Mouse (Mus musculus) lung, postnatal 0 days (tissue): ENCODE data around the gene Ypel3. TPM values are rescaled to one million over a fixed set of nuclear protein-coding genes. Genes with fewer than 3 reads are reported as not detected.
"Not testable (repeated sequence)": the region's sequence is repeated elsewhere in the genome, so short reads cannot be mapped to it uniquely, and the experiment has no call there.

Experiments
- ATAC-seq: fragments of 200-750 bp; cut with Nextera tagmentation; 2 replicates; pipeline ENCODE4 v1.8.0; 2017; ENCODE audit warnings: moderate library complexity
- DNase-seq: peaks from one replicate; pipeline ENCODE4 v3.0.0-alpha.2; 2016; ENCODE audit warnings: low spot score
- H3K27ac ChIP-seq: fragments of 300-500 bp; sonication (generic); 2 replicates; pipeline ENCODE4 v1.5.1; 2014; ENCODE audit warnings: antibody characterized with exemption, mild to moderate bottlenecking, low read length, mixed read lengths
- H3K27me3 ChIP-seq: fragments of 300-500 bp; sonication (generic); replicated peaks from 2 replicates; pipeline ENCODE4 v1.6.1; 2014; ENCODE audit warnings: low read length, mixed read lengths; ENCODE audit not compliant: insufficient read depth
- H3K36me3 ChIP-seq: fragments of 300-500 bp; sonication (generic); 2 replicates; pipeline ENCODE4 v1.6.1; 2014; ENCODE audit warnings: low read length, mixed read lengths; ENCODE audit not compliant: insufficient read depth
- H3K4me1 ChIP-seq: fragments of 300-500 bp; sonication (generic); 2 replicates; pipeline ENCODE4 v1.6.1; 2014; ENCODE audit warnings: antibody characterized with exemption, low read depth, low read length, mixed read lengths; ENCODE audit not compliant: insufficient read depth
- H3K4me2 ChIP-seq: fragments of 300-500 bp; sonication (generic); replicated peaks from 2 replicates; pipeline ENCODE4 v1.6.1; 2014; ENCODE audit warnings: low read depth, mild to moderate bottlenecking, low read length, moderate library complexity, mixed read lengths
- H3K4me3 ChIP-seq: fragments of 300-500 bp; sonication (generic); 2 replicates; pipeline ENCODE4 v1.5.1; 2014; ENCODE audit warnings: low read depth, low read length
- H3K9ac ChIP-seq: fragments of 300-500 bp; sonication (generic); replicated peaks from 2 replicates; pipeline ENCODE4 v1.6.1; 2014; ENCODE audit warnings: low read depth, mild to moderate bottlenecking
- H3K9me3 ChIP-seq: fragments of 300-500 bp; sonication (generic); 2 replicates; pipeline ENCODE4 v1.6.1; 2016; ENCODE audit warnings: low read length, mixed read lengths
- CTCF ChIP-seq: IDR thresholded peaks from 2 replicates; pipeline ENCODE4 v1.5.1; 2016; ENCODE audit warnings: antibody characterized with exemption, mild to moderate bottlenecking
- EP300 ChIP-seq: IDR thresholded peaks from 2 replicates; pipeline ENCODE4 v1.6.1; 2016; ENCODE audit warnings: antibody characterized with exemption, mild to moderate bottlenecking, control low read depth
- WGBS: fragments of 180-500 bp; shearing (Covaris S2); extraction: QIAGEN DNeasy Blood & Tissue Kit; methylation state at CpG from one replicate; pipeline ENCODE4 v1.1.7; 2014; 5-methylcytosine and 5-hydroxymethylcytosine counted together
- polyA plus RNA-seq: library from polyadenylated mRNA; unstranded; fragments of >200 nt; fragmentation: Nextera tagmentation; extraction: Ambion mirVana; gene quantifications from 2 replicates; pipeline ENCODE4 v1.2.1, GENCODE M21; 2015

The Ypel3 gene
- polyA plus RNA-seq, 1 experiment from 2014 or later: 340 TPM

GRCm38 (mm10) chr7:126773351-126773750, 3.4 kb upstream of the Ypel3 start:
- Histone ChIP-seq H3K9ac (no peak overlapping the region), H3K36me3 (peaks cover 17% of the 10 kb centered on the region), H3K4me2 (no peak overlapping the region), H3K27ac (no peak overlapping the region), H3K9me3 (no peaks in the 10 kb centered on the region), H3K4me1 (peaks cover 14% of the 10 kb centered on the region; the same call in 1 of the 2 replicates), H3K27me3 (no peaks in the 10 kb centered on the region), H3K4me3 (no peak overlapping the region)
- ATAC-seq: no peak
- TF ChIP-seq EP300: no peak
- TF ChIP-seq CTCF: no peak
- DNase-seq: no peak
- WGBS: 84% methylated on average over 2 of the region's 2 CpGs

- DNase-seq: no peak
- H3K27me3 ChIP-seq: no peaks in the 10 kb centered on the region
- 52% methylated on average over 2 of the region's 2 CpGs for WGBS
- H3K4me1 ChIP-seq: peaks cover 14% of the 10 kb centered on the region; the same call in 1 of the 2 replicates
- H3K36me3 ChIP-seq: peaks cover 8% of the 10 kb centered on the region
- H3K27ac ChIP-seq: no peak overlapping the region
- no peak for ATAC-seq
- no peak overlapping the region for H3K9ac ChIP-seq
- no peak overlapping the region for H3K4me2 ChIP-seq
- no peak for TF ChIP-seq CTCF
- no peak for TF ChIP-seq EP300
- no peaks in the 10 kb centered on the region for H3K9me3 ChIP-seq
- no peak overlapping the region for H3K4me3 ChIP-seq
These were observed 2.3 kb upstream of the Ypel3 start for GRCm38 (mm10) chr7:126774463-126774862.

GRCm38 (mm10) chr7:126775185-126775977, 1.4 kb upstream of the Ypel3 start:
- H3K9ac ChIP-seq: no peak overlapping the region
- H3K4me1 ChIP-seq: peaks cover 20% of the 10 kb centered on the region; the same call in 1 of the 2 replicates
- no peak overlapping the region for H3K4me3 ChIP-seq
- no peak overlapping the region for H3K4me2 ChIP-seq
- TF ChIP-seq EP300 (no peak), CTCF (peak; percentile 59)
- DNase-seq (no peak), ATAC-seq (no peak)
- 73% methylated on average over 10 of the region's 10 CpGs for WGBS
- peaks cover 8% of the 10 kb centered on the region; the same call in 1 of the 2 replicates for H3K36me3 ChIP-seq
- H3K9me3 ChIP-seq: no peaks in the 10 kb centered on the region
- H3K27ac ChIP-seq: peak overlapping the region; percentile 94
- H3K27me3 ChIP-seq: no peaks in the 10 kb centered on the region

GRCm38 (mm10) chr7:126775978-126776234, 849 bp upstream of the Ypel3 start:
- Histone ChIP-seq H3K27me3 (no peaks in the 10 kb centered on the region), H3K9me3 (no peaks in the 10 kb centered on the region), H3K27ac (peak overlapping the region; percentile 94), H3K36me3 (peaks cover 4% of the 10 kb centered on the region; the same call in 1 of the 2 replicates), H3K4me2 (peak overlapping the region; percentile 94; the same call in 1 of the 2 replicates), H3K4me1 (peaks cover 25% of the 10 kb centered on the region), H3K9ac (no peak overlapping the region), H3K4me3 (no peak overlapping the region)
- 48% methylated on average over 3 of the region's 3 CpGs for WGBS
- peak; percentile 67 for DNase-seq
- ATAC-seq: peak; percentile 34
- TF ChIP-seq EP300: no peak
- no peak for TF ChIP-seq CTCF

GRCm38 (mm10) chr7:126777476-126777875, 721 bp downstream of the Ypel3 start:
- Histone ChIP-seq H3K27ac (peak overlapping the region; percentile 94), H3K4me2 (peak overlapping the region; percentile 94), H3K9me3 (no peaks in the 10 kb centered on the region), H3K4me3 (peak overlapping the region; percentile 93), H3K36me3 (no peaks in the 10 kb centered on the region), H3K4me1 (peaks cover 29% of the 10 kb centered on the region), H3K27me3 (no peaks in the 10 kb centered on the region), H3K9ac (peak overlapping the region; percentile 98)
- TF ChIP-seq EP300 (no peak), CTCF (no peak)
- ATAC-seq: no peak
- 38% methylated on average over 10 of the region's 10 CpGs for WGBS
- DNase-seq: peak; percentile 57

GRCm38 (mm10) chr7:126778147-126778546, 1.4 kb downstream of the Ypel3 start:
- peak overlapping the region; percentile 94; the same call in 1 of the 2 replicates for H3K27ac ChIP-seq
- DNase-seq (no peak), ATAC-seq (no peak)
- WGBS: 71% methylated on average over 3 of the region's 3 CpGs
- no peaks in the 10 kb centered on the region for H3K36me3 ChIP-seq
- peaks cover 29% of the 10 kb centered on the region for H3K4me1 ChIP-seq
- no peak overlapping the region; the same call in 1 of the 2 replicates for H3K4me3 ChIP-seq
- TF ChIP-seq EP300 (no peak), CTCF (no peak)
- H3K9me3 ChIP-seq: no peaks in the 10 kb centered on the region
- no peaks in the 10 kb centered on the region for H3K27me3 ChIP-seq
- H3K4me2 ChIP-seq: peak overlapping the region; percentile 94
- H3K9ac ChIP-seq: peak overlapping the region; percentile 98

GRCm38 (mm10) chr7:126779101-126779500, 2.3 kb downstream of the Ypel3 start:
- not testable (repeated sequence) for H3K4me2 ChIP-seq, H3K9ac ChIP-seq, H3K27me3 ChIP-seq, H3K4me3 ChIP-seq, ATAC-seq, H3K36me3 ChIP-seq, DNase-seq, H3K9me3 ChIP-seq
- Histone ChIP-seq H3K27ac (peak overlapping the region; percentile 43; the same call in 1 of the 2 replicates), H3K4me1 (peaks cover 29% of the 10 kb centered on the region)
- 83% methylated on average over 7 of the region's 7 CpGs for WGBS
